Mouse (Mus musculus) cerebellum, postnatal 36 days (tissue): ENCODE results near the gene Slamf9.

Experiments
- DNase-seq, 2 experiments: peaks; one replicate each; pipeline ENCODE4 v3.0.0; 2021 to 2022; ENCODE audit warnings: mixed read lengths in 2 of 2

The Slamf9 gene

DNA sequence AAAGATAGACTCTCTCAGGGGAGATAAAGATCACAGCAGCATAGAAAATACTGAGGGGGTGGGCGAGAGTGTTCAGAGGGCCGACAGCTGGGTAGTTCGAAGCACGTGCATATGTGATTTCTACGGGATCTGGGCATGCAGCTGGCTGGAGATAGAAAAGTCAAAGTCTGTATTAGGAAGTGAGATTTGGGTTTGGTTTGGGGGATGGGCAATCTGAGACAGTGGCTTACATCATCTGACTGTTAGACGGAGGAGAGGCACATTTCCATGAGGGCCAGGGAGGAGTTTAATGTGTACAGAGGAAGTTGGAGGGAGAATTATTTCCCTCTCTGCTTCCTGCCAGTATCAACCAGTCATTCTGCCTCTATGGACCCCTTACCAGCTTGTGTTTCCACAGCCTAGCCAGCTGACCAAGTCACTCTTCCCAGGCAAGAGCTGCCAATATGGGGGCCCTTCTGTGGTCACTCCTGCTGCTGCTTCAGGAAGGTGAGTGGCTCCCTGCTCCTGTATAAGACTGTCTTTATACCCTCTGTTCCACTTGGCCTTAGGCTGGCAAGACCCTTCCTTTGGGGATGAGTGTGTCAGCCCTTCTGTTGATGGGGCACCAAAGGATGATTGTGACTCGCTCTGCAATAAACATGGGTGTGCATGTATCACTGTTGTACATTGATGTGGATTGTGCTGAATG lies at the start of gene Slamf9:
Gene Slamf9, plus strand, starts transcription at position 305 of the 688 bp plus-strand sequence.
- DNase-seq, result no peak

DNA sequence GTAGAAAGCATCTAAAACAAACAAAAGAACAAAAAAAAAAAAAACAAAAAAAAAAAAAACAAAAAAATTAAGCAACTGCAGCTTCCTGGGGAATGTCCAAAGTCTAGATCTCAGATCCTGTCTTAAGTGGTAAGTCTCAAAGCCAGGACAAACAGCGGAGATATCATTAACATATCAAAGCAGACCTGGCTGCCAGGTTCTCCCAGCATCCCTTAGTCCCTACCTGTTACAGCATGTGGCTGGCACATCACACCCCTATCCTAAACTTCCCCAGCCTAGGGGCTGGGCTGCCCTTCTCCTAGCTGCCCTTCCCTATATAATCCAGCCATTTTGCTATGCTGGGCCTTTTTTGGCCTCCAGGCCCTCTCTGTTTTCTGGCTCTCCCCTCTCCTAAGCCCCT lies 48.7 kb upstream of the Slamf9 start:
- DNase-seq, result no peak

DNA sequence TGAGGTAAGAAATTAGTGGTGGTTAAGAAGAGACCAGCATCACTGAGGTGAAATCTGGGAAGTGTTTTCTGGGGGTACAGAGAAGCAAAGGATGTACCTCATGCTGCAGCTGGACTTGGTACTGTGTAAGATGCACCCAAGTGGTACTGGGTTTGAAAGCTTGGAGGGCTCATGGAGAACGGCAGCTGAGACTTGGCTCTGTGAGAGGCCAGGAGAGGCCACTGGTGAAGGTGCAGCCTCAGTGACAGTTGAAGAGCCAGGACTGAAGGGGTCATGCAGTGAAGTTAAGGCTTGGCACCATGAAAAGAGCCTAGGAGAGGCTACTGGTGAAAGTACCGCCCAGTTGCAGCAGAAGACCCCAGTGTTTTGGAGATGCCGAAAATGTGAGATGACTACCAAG lies 47.3 kb upstream of the Slamf9 start:
- DNase-seq, result no peak

DNA sequence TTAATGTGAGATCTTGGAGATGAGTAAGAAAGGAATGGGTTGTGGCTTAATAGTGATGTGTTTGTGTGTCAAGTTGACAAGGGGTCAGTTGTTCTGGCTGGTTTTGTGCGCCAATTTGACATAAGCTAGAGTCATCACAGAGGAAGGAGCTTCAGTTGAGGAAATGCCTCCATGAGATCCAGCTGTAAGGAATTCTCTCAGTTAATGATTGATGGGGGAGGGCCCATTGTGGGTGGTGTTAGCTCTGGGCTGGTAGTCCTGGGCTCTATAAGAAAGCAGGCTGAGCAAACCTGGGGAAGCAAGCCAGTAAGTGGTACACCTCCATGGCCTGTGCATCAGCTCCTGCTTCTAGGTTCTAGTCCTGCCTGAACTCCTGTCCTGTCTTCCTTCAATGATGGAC lies 46.5 kb upstream of the Slamf9 start:
- DNase-seq, result no peak

DNA sequence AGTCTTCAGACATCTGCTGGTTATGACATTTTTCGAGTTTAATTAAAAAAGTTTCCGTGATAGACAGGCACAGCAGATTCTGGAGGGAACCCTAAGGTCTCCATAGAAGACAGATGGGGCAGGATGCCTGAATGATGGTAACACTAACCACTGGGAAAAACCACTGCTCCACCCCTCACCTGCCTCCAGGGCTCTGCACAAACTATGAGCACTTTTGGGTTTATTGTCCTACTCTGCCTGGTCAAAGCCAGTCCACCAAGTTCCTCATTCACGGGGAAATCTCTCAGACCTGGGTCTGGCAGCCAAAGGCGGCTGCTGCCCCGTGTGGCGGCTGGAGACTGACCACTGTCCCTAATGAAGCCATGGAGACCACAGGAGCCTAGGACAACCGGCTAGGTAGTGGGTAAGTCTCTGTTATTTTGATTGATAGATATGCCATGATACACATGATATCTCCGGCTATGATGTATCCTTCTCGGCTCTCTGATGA lies 44.4 kb upstream of the Slamf9 start:
- no peak for DNase-seq

DNA sequence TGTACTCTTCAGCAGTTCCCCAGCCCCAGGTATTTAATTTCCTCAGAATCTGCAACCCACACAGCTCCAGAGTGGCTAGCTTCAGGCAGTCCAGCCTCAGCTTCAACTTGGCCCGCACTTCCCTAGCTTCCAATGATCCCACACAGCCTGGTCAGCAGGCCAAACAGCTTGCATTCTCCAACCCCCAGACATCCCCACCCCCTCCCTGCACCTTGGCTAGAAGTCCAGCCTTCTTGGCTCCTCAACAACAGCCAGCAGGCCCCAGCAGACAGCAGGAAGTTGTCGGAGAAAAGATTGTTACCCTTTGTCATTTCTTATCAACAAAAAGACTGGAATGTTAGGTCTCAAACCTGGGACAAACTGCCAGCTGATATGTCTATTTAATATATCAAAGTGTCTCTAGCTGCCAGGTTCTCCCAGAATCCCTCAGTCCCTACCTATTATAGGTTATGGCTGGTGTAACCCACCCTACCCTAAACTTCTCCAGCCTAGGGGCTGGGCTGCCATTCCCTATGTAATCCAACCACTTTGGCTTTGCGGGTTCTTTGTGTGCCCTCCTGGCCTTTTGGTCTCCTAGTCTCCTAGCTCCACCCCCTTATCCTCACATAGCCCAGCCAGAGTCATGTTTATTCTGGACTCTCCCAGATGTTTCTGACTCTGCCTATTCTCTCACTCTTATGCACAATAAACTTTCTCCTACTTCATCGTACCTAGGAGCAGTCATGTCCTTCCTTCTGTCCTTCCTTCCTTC lies 43.1 kb upstream of the Slamf9 start:
- peak in 1 of 2 experiments; percentile 12 for DNase-seq

DNA sequence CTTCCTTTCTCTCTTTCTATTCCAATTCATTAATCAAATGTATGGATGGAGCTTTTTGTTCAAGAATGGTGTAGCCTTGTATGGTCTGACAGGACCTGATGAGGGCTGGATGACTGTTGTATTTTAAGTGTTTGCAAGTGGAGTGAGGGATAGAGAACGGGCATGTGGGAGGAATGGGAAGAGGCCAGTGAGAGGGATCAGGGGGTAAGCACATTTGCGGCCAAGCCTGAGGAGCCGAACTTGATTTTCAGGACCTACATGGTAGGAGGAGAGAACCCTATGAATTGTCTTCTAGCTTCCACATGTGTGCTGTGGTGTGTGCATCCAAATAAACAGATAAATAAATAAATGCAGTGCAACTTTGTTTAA lies 42.6 kb upstream of the Slamf9 start:
- DNase-seq, result no peak

DNA sequence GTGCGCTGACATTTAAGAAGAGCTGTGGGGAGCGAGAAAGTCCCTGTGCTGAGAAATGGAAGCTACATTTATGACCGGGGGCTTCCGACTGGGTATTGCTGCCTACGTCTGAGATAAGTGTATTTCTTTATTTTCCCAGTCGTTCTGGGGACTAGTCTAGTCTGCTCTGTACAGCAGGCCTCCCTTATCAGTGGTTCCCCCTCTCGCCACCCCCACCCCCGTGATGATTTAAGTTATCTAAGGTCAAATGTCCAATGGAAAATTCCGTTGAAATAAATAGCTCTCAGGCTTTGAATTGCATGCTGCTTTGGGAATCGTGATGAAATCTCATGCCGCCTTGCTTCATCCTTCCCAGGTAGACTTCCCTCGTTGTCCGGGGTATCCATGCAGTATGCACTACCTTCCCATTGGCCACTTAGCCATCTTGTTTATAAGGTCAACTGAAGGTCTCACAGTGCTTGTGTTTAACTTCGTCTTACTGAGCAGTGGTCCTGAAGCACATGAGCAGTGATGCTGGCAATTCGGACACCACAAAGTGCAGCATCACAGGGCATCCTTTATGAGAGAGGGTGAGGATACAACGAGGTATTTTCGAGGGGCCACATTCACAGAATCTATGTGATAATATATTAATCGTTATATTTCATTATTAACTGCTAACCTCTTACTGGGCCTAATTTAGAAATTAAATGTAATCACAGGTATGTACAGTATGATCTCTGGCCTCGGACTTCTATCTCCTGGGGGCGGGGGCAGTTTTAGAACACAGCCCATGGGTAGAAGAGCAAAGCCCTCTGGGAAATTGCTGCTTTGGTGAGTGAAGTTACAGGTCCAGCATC lies 41.9 kb upstream of the Slamf9 start:
- DNase-seq, result no peak

DNA sequence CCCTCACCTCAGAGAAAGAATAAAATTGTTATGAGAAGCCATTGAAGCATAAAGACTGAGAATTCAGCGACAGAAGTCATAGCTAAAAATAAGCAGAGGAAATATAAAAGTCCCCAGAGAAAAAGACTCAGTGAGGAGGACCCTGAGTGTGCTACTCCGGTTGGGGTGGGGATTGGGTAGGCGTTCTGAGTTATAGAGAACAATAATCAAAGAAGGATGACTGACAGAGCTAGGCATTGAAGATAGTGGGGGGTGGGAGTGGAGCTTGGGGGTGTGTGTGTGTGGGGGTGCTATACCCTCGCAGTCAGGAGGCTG lies 41.4 kb upstream of the Slamf9 start:
- no peak for DNase-seq

DNA sequence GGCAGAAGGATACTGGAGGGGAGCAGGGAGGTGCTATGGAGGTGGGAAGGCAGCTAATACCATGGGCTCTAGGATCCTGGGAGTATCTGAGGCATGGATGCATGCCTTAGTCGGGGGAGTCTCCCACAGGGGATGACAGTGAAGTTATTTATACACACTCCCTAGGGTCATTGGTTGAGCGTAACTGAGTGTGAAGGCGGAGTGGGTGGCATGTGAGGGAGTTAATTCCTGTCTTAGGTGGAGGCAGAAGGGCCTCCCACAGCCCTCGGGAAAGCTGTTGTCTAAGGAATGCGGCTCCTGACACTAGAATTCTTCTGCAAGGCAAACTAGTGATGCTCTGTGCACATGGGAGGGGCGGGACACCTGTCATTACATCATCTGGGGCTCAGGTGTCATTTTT lies 38.4 kb upstream of the Slamf9 start:
- no peak for DNase-seq

DNA sequence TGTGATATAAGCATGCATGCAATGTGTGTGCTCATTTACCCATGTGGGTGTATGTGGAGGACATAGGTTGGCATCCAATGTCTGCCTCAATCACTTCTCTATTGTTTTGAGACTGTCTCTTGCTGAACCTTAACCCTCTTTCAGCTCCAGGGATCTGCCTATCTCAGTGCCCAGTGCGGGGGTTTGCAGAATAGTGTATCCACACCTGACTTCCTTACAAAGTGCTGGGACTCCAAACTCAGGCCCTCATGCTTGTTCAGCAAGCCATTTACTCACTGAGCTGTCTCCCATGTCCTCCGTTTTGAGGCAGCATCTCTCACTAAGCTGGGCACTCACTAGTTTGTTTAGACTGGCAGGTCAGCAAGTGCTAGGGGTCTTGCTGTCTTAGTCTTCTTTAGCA lies 36.5 kb upstream of the Slamf9 start:
- no peak for DNase-seq

DNA sequence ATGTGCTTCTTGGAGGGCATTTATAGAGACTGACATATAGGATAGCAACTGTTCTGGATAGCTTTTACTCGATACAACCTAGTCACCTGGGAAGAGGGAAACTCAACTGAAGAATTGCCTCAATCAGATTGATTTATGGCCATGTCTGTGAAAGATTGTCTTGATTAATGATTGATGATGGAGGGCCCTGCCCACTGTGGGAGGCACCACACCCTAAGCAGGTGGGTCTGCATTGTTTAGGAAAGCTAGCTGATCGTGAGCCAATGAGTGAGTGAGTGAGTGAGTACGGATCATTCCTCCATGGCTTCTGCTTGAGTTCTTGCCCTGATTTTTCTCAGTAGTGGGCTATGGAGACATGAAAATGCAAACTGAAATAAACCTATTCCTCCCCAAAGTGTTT lies 34.6 kb upstream of the Slamf9 start:
- no peak for DNase-seq

DNA sequence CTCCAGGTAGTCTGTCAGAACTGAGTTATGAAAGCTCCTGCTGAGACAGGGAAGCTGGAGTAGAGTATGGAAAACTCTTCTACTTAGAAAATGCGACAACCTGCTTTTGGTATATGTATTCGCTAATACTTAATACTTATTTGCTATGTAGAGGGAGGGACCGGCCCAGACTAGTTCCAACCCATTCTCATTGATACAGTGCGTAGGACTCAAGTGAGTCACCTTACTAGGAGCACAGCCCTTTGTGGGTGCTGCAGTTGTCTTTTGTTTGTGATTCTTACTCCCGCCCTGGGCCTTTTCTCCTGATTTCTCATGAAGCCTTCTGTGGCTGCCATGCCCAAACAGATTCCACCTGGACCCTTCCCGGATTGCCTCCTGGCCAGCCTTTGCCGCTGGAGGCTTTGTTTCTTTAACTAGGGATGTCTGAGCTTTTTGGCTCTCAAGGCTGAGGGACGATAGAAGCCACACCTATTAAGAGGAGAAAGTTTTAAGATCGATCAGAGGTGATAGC lies 33.2 kb upstream of the Slamf9 start:
- no peak for DNase-seq

DNA sequence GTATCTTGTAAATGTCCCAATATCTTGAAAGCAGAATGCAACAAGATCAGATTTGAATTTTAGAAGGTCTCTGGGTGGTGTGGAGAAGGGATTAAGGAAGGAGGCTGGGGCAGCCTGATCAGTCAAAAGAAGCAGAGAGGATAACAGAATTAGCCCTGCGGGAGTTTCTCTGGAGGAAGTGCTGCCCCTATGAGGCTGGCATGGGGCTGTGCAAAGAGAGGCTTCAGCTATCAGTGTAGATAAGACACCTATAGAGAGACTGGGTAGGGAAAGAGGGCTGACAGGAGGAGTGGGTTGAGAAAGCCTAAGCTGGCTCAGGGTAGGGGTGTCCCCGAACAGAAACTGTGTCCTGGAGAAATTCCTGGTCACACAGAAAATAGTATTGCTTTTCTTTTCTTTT lies 24.9 kb upstream of the Slamf9 start:
- DNase-seq, result no peak

DNA sequence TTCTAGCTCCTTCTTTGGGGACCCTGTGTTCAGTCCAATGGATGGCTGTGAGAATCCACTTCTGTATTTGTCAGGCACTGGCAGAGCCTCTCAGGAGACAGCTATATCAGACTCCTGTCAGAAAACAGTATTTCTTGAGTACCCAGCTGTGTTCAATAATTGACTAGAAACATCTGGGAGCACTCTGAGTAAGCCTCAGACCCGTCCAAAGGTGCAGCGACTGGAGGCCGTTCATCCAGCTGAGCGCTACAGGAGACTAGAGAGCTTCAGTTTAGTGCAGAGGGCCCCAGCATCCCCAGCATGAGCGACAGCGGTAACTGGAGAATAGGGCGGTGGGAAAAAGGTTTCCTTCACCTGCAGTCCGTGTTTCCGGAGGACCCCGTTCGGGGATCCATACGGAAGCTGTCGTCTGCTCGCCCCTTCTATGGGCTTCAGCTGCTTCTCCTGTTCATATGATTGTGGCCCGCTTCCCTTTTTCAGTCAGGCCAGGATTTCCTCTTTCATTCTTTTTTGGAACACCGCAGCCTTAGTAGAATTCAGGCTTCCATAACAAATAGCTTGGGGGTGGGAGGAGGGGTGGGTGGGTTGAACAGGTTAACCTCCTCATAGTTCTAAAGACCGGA lies 24.2 kb upstream of the Slamf9 start:
- DNase-seq, result no peak

DNA sequence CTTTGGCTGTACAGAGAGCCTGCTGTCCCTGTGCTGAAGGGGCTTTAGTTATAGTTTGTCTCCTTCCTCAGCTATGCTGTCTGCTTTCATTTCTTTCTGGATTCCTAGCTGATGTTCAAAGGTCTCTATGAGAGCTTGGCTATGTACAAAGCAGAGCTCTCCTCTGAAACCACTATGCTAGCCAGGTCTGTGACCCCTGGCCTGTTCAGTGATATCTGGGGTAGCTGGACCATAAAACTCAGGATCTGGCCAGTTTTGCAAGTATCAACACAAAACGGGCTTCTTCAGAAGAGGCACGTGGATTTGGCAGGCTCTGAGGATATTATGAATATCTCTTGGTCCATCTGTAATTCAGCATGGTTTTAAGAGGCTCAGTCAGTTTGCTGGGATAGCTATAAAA lies 22.2 kb upstream of the Slamf9 start:
- no peak for DNase-seq

DNA sequence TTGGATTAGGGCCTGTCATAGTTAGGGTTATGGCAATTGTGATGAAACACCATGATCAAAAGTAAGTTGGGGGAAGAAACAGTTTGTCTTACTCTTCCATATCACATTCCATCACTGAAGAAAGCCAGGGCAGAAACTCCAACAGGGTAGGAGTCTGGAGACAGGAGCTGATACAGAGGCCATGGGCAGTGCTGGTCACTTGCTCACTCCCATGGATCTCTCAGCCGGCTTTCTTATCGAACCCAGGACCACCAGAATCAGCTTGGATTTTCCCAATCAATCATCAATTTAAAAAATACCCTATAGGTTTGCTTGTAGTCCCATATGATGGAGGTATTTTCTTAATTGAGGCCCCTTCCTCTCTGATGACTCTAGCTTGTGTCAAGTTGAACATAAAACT lies 21.3 kb upstream of the Slamf9 start:
- no peak for DNase-seq

DNA sequence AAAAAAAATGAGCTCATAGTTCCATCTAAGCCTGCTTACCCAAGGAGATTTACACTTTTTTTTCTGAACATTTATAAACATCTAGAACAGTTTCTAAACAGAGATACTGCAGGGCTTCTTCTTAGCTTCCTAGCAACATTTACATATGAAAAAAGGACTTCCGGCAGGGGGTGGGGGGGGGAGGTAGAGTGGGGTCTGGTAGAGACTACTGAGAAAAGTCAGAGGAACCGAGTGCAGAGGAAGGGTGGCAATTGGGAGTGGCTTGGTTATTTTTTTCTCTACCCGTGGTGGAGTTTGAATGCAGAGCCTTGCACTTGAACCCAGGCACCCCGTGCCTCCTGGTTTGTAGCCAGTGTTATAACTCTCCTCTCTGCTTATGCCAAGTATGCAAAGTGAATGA lies 19.7 kb upstream of the Slamf9 start:
- no peak for DNase-seq

DNA sequence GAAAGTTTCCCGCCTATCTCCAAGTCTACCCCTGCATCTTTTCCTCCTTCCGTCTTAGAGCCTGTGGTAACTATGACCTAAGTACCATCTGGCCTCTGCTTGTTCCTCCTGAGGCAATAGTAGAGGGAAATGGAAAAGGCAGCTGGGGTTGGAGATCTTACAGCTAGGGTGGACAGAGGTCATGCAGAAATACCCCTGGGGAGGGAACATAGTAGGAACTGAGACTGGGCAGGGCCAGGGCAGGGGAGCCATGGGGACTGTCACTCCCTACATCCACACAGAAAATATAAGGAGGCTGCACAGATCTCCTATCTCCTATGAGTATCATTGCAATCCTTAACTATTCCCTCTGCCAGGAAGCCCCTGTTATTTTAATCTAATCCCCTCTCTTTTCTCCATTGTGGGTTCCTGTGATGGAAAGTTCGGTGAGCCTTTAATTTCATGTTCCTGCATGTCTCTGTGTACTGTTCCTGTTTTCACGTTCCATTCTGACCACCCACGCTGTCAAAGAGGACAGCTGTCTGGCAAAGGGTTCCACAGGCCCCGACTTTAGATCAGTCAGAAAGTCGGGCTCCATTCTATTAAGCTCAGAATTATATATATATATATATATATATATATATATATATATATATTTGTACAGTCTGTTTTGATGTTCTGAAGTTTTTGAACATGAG lies 19.0 kb upstream of the Slamf9 start:
- DNase-seq, result no peak

DNA sequence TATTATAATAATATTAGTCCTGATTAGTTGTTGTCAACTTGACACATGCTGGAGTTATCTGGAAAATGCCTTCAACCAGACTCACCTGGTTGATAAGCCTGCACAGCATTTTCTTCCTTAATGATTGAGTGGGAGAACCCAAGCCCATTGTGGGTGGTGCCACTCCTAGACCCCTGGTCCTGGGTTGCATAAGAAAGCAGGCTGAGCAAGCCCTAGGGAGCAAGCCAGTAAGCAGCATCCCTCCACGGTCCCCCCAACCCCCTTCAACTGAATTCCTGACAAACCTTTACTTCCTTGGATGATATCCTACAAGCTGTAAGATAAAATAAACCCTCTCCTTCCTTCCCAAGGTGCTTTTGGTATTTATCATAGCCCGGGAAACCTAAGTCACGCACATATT lies 18.0 kb upstream of the Slamf9 start:
- DNase-seq, result no peak

DNA sequence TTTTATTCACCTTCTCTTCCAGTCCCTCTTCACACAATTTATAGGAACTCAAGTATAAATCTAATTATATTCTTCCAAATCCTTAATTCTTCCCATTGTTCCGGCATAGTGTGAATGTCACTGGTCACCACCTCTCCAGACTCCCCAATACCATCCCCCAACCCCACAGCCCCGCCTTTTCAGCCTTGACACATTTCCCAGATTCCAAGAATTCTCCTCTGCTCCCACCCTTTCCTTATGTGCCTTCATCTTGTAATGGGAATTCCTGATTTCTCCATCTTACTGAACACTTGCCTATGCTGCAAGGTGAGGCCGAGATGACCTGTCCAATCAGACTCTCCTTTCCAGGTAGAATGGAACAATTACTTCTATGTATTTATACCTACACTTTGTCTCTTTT lies 17.1 kb upstream of the Slamf9 start:
- no peak for DNase-seq

DNA sequence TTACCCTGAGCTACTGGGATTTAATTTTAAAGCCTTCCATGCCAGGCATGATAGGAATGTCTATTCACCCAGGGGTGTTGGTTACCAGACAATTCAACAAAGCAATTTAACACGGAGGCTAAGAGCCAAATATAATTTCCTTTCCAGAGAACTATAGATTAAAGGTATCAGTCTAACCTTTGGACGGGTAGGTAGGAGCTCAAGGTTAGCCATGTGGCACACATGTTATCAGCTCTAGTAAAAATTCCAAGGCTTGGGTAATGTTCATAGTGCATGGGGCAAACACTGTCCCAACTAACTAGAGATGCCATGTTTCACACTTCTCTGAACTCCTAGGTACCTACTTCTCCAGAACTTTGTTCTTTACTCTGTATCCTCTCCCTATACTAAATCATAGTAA lies 13.6 kb upstream of the Slamf9 start:
- DNase-seq, result no peak

DNA sequence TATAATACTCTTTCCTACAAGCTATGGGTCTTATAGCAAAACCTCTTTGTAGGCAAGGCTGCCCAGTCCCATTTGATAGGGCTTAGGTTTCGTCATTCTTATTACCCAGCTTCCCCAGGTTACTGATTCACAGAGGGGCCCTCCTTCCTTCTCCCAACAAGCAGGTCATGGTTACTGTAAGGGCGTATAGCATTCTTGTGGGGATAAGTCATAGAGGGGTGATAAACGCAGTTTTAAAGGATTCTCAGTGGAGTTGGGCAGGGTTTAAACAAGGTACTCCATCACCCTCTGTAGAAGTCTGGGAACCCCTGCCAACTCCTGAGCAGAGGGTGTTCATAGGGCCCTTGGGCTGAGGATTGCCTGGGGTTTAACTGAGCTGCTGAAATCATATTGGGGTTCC lies 12.6 kb upstream of the Slamf9 start:
- DNase-seq, result no peak
